Mouse (Mus musculus): ENCODE measurements around the gene Olfr1178. TPM values are rescaled to one million over a fixed set of nuclear protein-coding genes. Genes with fewer than 3 reads are reported as not detected.

Olfr1178 gene
- polyA plus RNA-seq (2012; fragmentation: generic; extraction: Trizol): not detected

DNA sequence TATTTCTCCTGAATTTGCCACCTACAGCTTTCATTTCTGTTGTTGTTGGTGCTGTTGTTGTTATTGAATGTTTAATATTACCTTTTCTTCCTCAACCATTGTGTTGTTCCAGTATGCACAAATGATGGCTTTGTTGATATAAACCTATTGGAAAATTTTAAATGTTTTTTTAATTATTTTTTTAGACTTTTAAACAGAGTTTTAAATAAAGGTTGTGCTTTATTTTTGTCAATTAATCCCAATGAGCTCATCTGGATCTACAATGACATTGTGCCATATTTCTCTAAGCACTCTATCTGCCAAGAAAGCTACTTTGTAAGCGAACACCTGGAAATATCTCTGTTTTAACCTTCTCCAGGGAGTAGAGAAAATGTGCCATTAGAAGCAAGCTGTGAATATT is at the start of gene Olfr1178:
Gene Olfr1178, plus strand, starts transcription at position 301 of the 400 bp plus-strand sequence.
- Histone ChIP-seq H3K36me3 (ENCODE audit: control insufficient read depth, insufficient read depth) (no peaks in the 10 kb centered on the region), H3K4me3 (no peak within 1 kb of the TSS), H3K27me3 (ENCODE audit: control insufficient read depth, insufficient read depth, insufficient read length) (no peaks in the 10 kb centered on the region), H3ac (ENCODE audit: control insufficient read depth, insufficient read length) (no peak within 1 kb of the TSS), H3K79me2 (ENCODE audit: control insufficient read depth, insufficient read depth) (no peaks in the 10 kb centered on the region), H3K4me2 (ENCODE audit: low read depth) (no peak within 1 kb of the TSS)
- TF ChIP-seq POLR2A (IDR thresholded peaks at IDR 0.05; ENCODE audit: insufficient read length, low read depth) (no peak), SRF (IDR thresholded peaks at IDR 0.05; ENCODE audit: control insufficient read depth, insufficient read length, low read depth) (no peak), CEBPB (IDR thresholded peaks at IDR 0.05; ENCODE audit: insufficient read depth, poor library complexity, severe bottlenecking) (no peak), MAX (IDR thresholded peaks at IDR 0.05; ENCODE audit: low read depth) (no peak), MYOD1 (IDR thresholded peaks at IDR 0.05; ENCODE audit: control insufficient read depth in 1 of 3, insufficient read length in 2 of 3, low read depth in 2 of 3) (no peak), REST (IDR thresholded peaks at IDR 0.05; ENCODE audit: insufficient read depth, insufficient read length) (no peak), USF1 (IDR thresholded peaks at IDR 0.05; ENCODE audit: low read depth) (no peak), TCF3 (IDR thresholded peaks at IDR 0.05; ENCODE audit: insufficient read length, low read depth) (no peak), E2F4 (IDR thresholded peaks at IDR 0.05; ENCODE audit: insufficient read depth) (no peak), TCF12 (IDR thresholded peaks at IDR 0.05; ENCODE audit: insufficient read depth, poor library complexity, severe bottlenecking) (no peak), MYOG (IDR thresholded peaks at IDR 0.05; ENCODE audit: control insufficient read depth in 1 of 3, insufficient read depth in 1 of 3, insufficient read length in 2 of 3, low read depth in 2 of 3) (no peak), POLR2AphosphoS2 (IDR thresholded peaks at IDR 0.05; ENCODE audit: insufficient read length, low read depth) (no peak)

DNA sequence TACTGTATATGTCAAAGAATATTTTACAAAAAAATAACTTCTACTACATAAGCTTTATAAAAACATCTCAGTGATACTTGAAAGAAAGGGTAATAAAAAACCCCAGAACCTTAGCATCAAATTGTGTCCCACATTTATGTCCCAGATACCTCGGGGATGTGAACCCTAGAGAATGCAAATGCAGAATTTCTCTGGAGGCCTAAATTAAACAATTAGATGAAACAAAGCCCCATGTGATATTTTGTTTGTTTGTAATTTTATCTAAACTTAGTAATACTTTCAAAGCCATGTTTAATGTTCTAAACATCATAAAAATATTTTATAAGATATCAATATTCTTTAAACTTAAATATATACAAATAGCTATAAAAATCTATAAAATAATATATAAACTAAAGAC is 40.5 kb upstream of the Olfr1178 start, which contains the start of gene Olfr1177-ps:
Gene Olfr1177-ps, minus strand, starts transcription at position 101 of the 400 bp plus-strand sequence.
- no peaks in the 10 kb centered on the region for H3K36me3 ChIP-seq (ENCODE audit: control insufficient read depth, insufficient read depth)
- H3K4me2 ChIP-seq (ENCODE audit: low read depth): no peak within 1 kb of the TSS
- no peak within 1 kb of the TSS for H3K4me3 ChIP-seq
- no peaks in the 10 kb centered on the region for H3K79me2 ChIP-seq (ENCODE audit: control insufficient read depth, insufficient read depth)
- no peak within 1 kb of the TSS for H3ac ChIP-seq (ENCODE audit: control insufficient read depth, insufficient read length)
- H3K27me3 ChIP-seq (ENCODE audit: control insufficient read depth, insufficient read depth, insufficient read length): no peaks in the 10 kb centered on the region
- TF ChIP-seq MYOG (IDR thresholded peaks at IDR 0.05; ENCODE audit: control insufficient read depth in 1 of 3, insufficient read depth in 1 of 3, insufficient read length in 2 of 3, low read depth in 2 of 3): no peak
- no peak for TF ChIP-seq MAX (IDR thresholded peaks at IDR 0.05; ENCODE audit: low read depth)
- TF ChIP-seq CEBPB (IDR thresholded peaks at IDR 0.05; ENCODE audit: insufficient read depth, poor library complexity, severe bottlenecking): no peak
- no peak for TF ChIP-seq REST (IDR thresholded peaks at IDR 0.05; ENCODE audit: insufficient read depth, insufficient read length)
- TF ChIP-seq SRF (IDR thresholded peaks at IDR 0.05; ENCODE audit: control insufficient read depth, insufficient read length, low read depth): no peak
- TF ChIP-seq TCF3 (IDR thresholded peaks at IDR 0.05; ENCODE audit: insufficient read length, low read depth): no peak
- no peak for TF ChIP-seq TCF12 (IDR thresholded peaks at IDR 0.05; ENCODE audit: insufficient read depth, poor library complexity, severe bottlenecking)
- TF ChIP-seq USF1 (IDR thresholded peaks at IDR 0.05; ENCODE audit: low read depth): no peak
- no peak for TF ChIP-seq POLR2AphosphoS2 (IDR thresholded peaks at IDR 0.05; ENCODE audit: insufficient read length, low read depth)
- no peak for TF ChIP-seq MYOD1 (IDR thresholded peaks at IDR 0.05; ENCODE audit: control insufficient read depth in 1 of 3, insufficient read length in 2 of 3, low read depth in 2 of 3)
- no peak for TF ChIP-seq E2F4 (IDR thresholded peaks at IDR 0.05; ENCODE audit: insufficient read depth)
- no peak for TF ChIP-seq POLR2A (IDR thresholded peaks at IDR 0.05; ENCODE audit: insufficient read length, low read depth)

DNA sequence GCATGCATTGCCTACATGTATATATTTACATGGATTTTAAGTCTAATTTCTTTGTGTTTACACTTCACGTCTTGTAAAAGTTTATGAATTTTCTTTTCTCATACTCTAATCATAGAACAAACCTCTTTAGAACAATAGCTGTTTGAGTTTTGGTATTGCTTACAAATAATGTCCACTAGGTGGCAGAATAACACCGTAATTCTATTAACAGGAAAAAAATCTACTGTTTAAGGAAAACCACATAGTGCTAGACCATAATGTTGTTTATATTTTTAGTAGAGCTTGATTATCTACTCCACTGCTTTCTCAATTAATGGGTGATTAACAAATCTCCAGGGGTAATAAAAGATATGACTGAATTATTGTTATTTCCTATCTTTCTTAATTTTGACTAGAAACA is 30.6 kb upstream of the Olfr1178 start:
- Histone ChIP-seq H3K79me2 (ENCODE audit: control insufficient read depth, insufficient read depth) (no peaks in the 10 kb centered on the region), H3K36me3 (ENCODE audit: control insufficient read depth, insufficient read depth) (no peaks in the 10 kb centered on the region), H3K4me2 (ENCODE audit: low read depth) (no peak overlapping the region), H3K27me3 (ENCODE audit: control insufficient read depth, insufficient read depth, insufficient read length) (no peaks in the 10 kb centered on the region), H3K4me3 (no peak overlapping the region), H3ac (ENCODE audit: control insufficient read depth, insufficient read length) (no peak overlapping the region)
- TF ChIP-seq E2F4 (IDR thresholded peaks at IDR 0.05; ENCODE audit: insufficient read depth): no peak

DNA sequence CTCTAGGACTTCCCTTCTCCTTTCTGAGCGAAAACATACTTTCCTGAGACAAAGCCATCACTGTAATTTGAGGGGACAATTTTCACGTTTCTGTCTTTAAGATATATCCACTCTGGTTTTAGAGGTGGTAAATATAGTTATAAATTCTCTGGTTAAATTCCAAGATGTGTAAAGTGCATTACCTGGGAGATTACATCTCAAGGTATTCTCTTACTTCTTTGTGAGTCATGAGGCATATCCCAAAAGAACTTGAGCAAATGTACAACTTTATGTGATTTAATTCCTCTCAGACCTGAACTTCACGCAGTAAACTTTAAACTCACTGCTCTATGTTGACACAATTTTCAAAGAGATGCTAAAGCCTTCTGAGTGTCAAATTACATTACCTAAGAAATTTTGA is 19.5 kb downstream of the Olfr1178 start, which contains the start of gene Olfr1179:
Gene Olfr1179, minus strand, starts transcription at position 101 of the 400 bp plus-strand sequence.
- Histone ChIP-seq H3K36me3 (ENCODE audit: control insufficient read depth, insufficient read depth) (no peaks in the 10 kb centered on the region), H3K79me2 (ENCODE audit: control insufficient read depth, insufficient read depth) (no peaks in the 10 kb centered on the region), H3K4me2 (ENCODE audit: low read depth) (no peak within 1 kb of the TSS), H3K27me3 (ENCODE audit: control insufficient read depth, insufficient read depth, insufficient read length) (no peaks in the 10 kb centered on the region), H3K4me3 (no peak within 1 kb of the TSS), H3ac (ENCODE audit: control insufficient read depth, insufficient read length) (no peak within 1 kb of the TSS)
- TF ChIP-seq CEBPB (IDR thresholded peaks at IDR 0.05; ENCODE audit: insufficient read depth, poor library complexity, severe bottlenecking) (no peak), USF1 (IDR thresholded peaks at IDR 0.05; ENCODE audit: low read depth) (no peak), TCF3 (IDR thresholded peaks at IDR 0.05; ENCODE audit: insufficient read length, low read depth) (no peak), REST (IDR thresholded peaks at IDR 0.05; ENCODE audit: insufficient read depth, insufficient read length) (no peak), POLR2AphosphoS2 (IDR thresholded peaks at IDR 0.05; ENCODE audit: insufficient read length, low read depth) (no peak), SRF (IDR thresholded peaks at IDR 0.05; ENCODE audit: control insufficient read depth, insufficient read length, low read depth) (no peak), E2F4 (IDR thresholded peaks at IDR 0.05; ENCODE audit: insufficient read depth) (no peak), MYOD1 (IDR thresholded peaks at IDR 0.05; ENCODE audit: control insufficient read depth in 1 of 3, insufficient read length in 2 of 3, low read depth in 2 of 3) (no peak), MAX (IDR thresholded peaks at IDR 0.05; ENCODE audit: low read depth) (no peak), MYOG (IDR thresholded peaks at IDR 0.05; ENCODE audit: control insufficient read depth in 1 of 3, insufficient read depth in 1 of 3, insufficient read length in 2 of 3, low read depth in 2 of 3) (no peak), POLR2A (IDR thresholded peaks at IDR 0.05; ENCODE audit: insufficient read length, low read depth) (no peak), TCF12 (IDR thresholded peaks at IDR 0.05; ENCODE audit: insufficient read depth, poor library complexity, severe bottlenecking) (no peak)

DNA sequence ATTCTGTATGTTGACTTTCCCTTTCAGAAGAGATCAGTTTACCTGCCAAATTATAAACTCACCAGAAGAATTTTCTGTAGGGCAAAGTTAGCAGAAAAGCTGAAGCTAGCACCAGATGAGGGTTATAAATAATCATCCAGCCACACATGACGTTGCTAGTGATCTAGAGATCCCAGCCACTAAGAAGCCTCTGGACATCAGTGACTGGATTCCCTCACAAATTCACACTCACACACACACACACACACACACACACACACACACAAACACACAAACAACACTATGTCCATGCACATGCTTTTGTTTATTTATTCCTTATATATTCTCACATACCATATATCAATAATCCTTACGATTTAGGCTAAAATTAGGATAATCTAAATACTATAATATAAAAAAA is 32.2 kb downstream of the Olfr1178 start, which contains the start of gene Olfr1180:
Gene Olfr1180, minus strand, starts transcription at position 101 of the 400 bp plus-strand sequence.
- no peak within 1 kb of the TSS for H3K4me3 ChIP-seq
- no peaks in the 10 kb centered on the region for H3K27me3 ChIP-seq (ENCODE audit: control insufficient read depth, insufficient read depth, insufficient read length)
- no peak for TF ChIP-seq USF1 (IDR thresholded peaks at IDR 0.05; ENCODE audit: low read depth)
- TF ChIP-seq CEBPB (IDR thresholded peaks at IDR 0.05; ENCODE audit: insufficient read depth, poor library complexity, severe bottlenecking): no peak
- no peak for TF ChIP-seq POLR2A (IDR thresholded peaks at IDR 0.05; ENCODE audit: insufficient read length, low read depth)
- no peak for TF ChIP-seq TCF3 (IDR thresholded peaks at IDR 0.05; ENCODE audit: insufficient read length, low read depth)
- TF ChIP-seq REST (IDR thresholded peaks at IDR 0.05; ENCODE audit: insufficient read depth, insufficient read length): no peak
- TF ChIP-seq E2F4 (IDR thresholded peaks at IDR 0.05; ENCODE audit: insufficient read depth): no peak
- TF ChIP-seq TCF12 (IDR thresholded peaks at IDR 0.05; ENCODE audit: insufficient read depth, poor library complexity, severe bottlenecking): no peak
- no peak for TF ChIP-seq MAX (IDR thresholded peaks at IDR 0.05; ENCODE audit: low read depth)
- TF ChIP-seq MYOD1 (IDR thresholded peaks at IDR 0.05; ENCODE audit: control insufficient read depth in 1 of 3, insufficient read length in 2 of 3, low read depth in 2 of 3): no peak
- TF ChIP-seq SRF (IDR thresholded peaks at IDR 0.05; ENCODE audit: control insufficient read depth, insufficient read length, low read depth): no peak
- TF ChIP-seq MYOG (IDR thresholded peaks at IDR 0.05; ENCODE audit: control insufficient read depth in 1 of 3, insufficient read depth in 1 of 3, insufficient read length in 2 of 3, low read depth in 2 of 3): no peak
- TF ChIP-seq POLR2AphosphoS2 (IDR thresholded peaks at IDR 0.05; ENCODE audit: insufficient read length, low read depth): no peak
- H3K4me2 ChIP-seq (ENCODE audit: low read depth): no peak within 1 kb of the TSS
- H3K79me2 ChIP-seq (ENCODE audit: control insufficient read depth, insufficient read depth): no peaks in the 10 kb centered on the region
- H3K36me3 ChIP-seq (ENCODE audit: control insufficient read depth, insufficient read depth): no peaks in the 10 kb centered on the region
- no peak within 1 kb of the TSS for H3ac ChIP-seq (ENCODE audit: control insufficient read depth, insufficient read length)
